Mouse (Mus musculus) small intestine, adult 2 months (tissue): Measurements from ENCODE around the gene Dpep3. TPM values are rescaled to one million over a fixed set of nuclear protein-coding genes. Genes with fewer than 3 reads are reported as not detected.
"Not testable (repeated sequence)": the region's sequence is repeated elsewhere in the genome, so short reads cannot be mapped to it uniquely, and the experiment has no call there.

Source experiments
- H3K27ac ChIP-seq: fragments of 200-500 bp; 2 replicates; pipeline ENCODE4 v1.5.1; 2012; ENCODE audit warnings: low read depth, low read length, control low read depth, inconsistent platforms; ENCODE audit not compliant: insufficient read depth
- H3K27me3 ChIP-seq: fragments of 200-500 bp; 2 replicates; pipeline ENCODE4 v1.6.1; 2012; ENCODE audit warnings: mild to moderate bottlenecking, moderate library complexity, low read length, inconsistent platforms; ENCODE audit not compliant: control insufficient read depth, insufficient read depth
- H3K36me3 ChIP-seq: fragments of 200-500 bp; 2 replicates; pipeline ENCODE4 v1.6.1; 2012; ENCODE audit warnings: mild to moderate bottlenecking, low read length, control low read depth, inconsistent platforms; ENCODE audit not compliant: control insufficient read depth, insufficient read depth
- H3K4me1 ChIP-seq: fragments of 200-500 bp; 2 replicates; pipeline ENCODE4 v1.6.1; 2012; ENCODE audit warnings: low read length, inconsistent platforms, mixed read lengths; ENCODE audit not compliant: control insufficient read depth, insufficient read depth, insufficient read length
- H3K4me3 ChIP-seq: fragments of 200-500 bp; 2 replicates; pipeline ENCODE4 v1.5.1; 2012; ENCODE audit warnings: low read depth, mild to moderate bottlenecking, control low read depth, inconsistent platforms, low read length, moderate library complexity
- CTCF ChIP-seq: fragments of 200-500 bp; IDR thresholded peaks from 2 replicates; pipeline ENCODE4 v1.5.1; 2012; ENCODE audit warnings: low read depth, mild to moderate bottlenecking, control low read depth, inconsistent platforms, low read length, moderate library complexity, mixed read lengths; ENCODE audit not compliant: insufficient replicate concordance, insufficient read length; ENCODE audit errors: extremely low read depth
- POLR2A ChIP-seq: fragments of 200-500 bp; IDR thresholded peaks from 2 replicates; pipeline ENCODE4 v1.6.1; 2012; ENCODE audit warnings: low read depth, mild to moderate bottlenecking, control low read depth, inconsistent platforms, low read length, moderate library complexity
- WGBS: fragments of 180-500 bp; shearing (Covaris S2); methylation state at CpG from one replicate; pipeline ENCODE4 v1.1.7; 2018; 5-methylcytosine and 5-hydroxymethylcytosine counted together
- polyA plus RNA-seq: library from polyadenylated mRNA; depleted of rRNA; stranded (reverse); fragments of >200 nt; gene quantifications from 2 replicates; pipeline ENCODE4 v1.2.3, GENCODE M21; 2012

Gene Dpep3
- polyA plus RNA-seq, 1 experiment, result 0.06 TPM

DNA sequence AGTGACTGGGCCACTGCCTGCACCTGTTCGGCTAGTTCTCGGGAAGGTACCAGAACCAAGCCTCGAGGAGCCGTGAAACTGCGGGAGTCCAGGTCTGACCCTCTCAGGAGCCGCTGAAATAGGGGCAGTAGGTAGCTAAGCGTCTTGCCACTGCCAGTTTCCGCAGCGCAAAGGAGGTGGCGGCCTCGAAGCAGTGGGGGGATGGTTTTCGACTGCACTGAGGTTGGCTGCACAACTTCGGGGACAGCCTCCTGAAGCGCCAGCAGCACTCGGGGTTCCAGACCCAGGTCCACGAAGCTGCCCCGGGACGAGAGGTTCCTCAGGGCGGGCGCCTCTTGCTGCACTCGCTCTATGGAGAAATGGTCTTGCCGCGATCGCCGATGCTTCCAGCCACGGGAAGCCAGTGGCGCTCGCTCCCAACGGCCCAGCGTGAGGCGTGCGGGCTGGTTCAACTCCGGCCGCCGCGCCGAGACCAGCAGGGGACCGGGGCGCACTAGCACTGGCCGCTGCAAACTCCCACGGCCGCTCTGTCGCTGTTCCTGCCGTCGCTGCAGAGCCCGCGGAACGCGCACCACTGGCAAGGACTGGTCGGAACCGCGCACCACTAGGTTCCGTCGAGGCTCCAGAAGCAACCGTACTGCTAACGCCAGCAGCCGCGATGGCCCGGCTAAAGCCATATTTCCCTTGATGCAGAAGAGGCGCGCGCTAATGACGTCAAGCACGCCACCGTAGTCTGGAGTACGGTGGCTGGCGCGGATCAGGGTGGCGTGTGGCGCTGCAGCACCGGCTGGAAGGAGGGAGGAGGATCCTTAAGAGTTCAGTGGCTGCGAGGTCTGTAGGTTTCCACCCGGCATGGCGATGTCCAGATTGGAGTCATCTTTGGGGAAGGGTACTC is 31.8 kb upstream of the Dpep3 start:
- Histone ChIP-seq H3K36me3 (no peaks in the 10 kb centered on the region), H3K4me3 (peak overlapping the region; percentile 90), H3K4me1 (peaks cover 3% of the 10 kb centered on the region), H3K27ac (peak overlapping the region; percentile 41), H3K27me3 (no peaks in the 10 kb centered on the region)
- TF ChIP-seq POLR2A (peak; percentile 43; the same call in 1 of the 2 replicates), CTCF (no peak)
- under 1% methylated on average over 74 of the region's 74 CpGs for WGBS

DNA sequence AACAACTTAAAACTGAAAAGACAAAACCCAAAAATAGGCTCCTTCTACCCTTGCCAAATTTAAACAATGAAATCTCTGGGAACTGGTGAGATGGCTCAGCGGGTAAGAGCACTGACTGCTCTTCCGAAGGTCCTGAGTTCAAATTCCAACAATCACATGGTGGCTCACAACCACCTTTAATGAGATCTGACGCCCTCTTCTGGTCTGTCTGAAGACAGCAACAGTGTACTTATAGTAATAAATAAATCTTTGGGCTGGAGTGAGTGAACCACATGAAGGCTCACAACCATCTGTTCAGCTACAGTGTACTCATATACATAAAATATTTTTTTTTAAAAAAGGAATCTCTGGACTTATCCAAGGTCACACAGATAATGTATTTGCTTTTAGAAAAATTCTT is 28.7 kb upstream of the Dpep3 start:
- not testable (repeated sequence) for H3K4me1 ChIP-seq, H3K27me3 ChIP-seq, H3K27ac ChIP-seq, H3K4me3 ChIP-seq, H3K36me3 ChIP-seq
- 60% methylated on average over 3 of the region's 3 CpGs for WGBS

DNA sequence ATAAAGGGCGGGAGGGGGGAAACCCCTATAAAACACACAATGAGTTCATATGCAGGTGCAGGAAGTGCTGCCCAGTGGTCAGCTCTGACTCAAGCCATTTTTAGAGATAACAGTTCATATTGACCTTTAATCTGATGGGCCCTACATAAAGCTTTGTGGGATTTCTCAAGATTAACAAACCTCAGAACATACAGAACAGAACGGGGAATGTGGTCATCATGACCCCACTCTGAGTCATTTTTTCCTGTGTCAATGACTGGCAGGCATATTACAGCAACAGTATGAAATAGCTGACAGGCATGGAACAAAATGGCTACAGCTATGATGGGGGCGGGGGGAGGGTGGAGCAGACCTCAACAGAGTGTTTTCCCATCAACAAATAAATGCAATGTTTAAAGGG is 27.9 kb upstream of the Dpep3 start:
- Histone ChIP-seq H3K27me3 (no peaks in the 10 kb centered on the region), H3K4me1 (peaks cover 3% of the 10 kb centered on the region), H3K4me3 (no peak overlapping the region), H3K27ac (no peak overlapping the region), H3K36me3 (no peaks in the 10 kb centered on the region)
- TF ChIP-seq CTCF (no peak), POLR2A (no peak)
- 60% methylated on average over 3 of the region's 3 CpGs for WGBS

DNA sequence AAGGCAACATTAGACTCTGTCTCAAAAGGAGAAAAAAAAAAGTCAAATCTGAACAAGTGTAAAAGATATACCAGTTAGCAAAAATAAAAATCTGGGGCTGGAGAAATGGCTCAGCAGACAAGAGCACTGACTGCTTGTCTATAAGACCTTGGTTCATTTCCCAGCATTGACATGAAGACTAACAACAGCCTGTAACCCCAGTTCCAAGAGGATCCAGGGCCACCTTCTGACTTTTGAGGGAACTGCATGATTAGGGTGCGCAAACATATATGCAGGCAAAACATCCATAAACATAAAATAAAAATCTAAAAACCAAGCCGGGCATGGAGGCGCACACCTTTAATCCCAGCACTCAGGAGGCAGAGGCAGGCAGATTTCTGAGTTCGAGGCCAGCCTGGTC is 27.2 kb upstream of the Dpep3 start:
- Histone ChIP-seq H3K27me3 (no peaks in the 10 kb centered on the region), H3K4me3 (no peak overlapping the region), H3K4me1 (no peaks in the 10 kb centered on the region; the same call in none of the 2 replicates), H3K27ac (no peak overlapping the region), H3K36me3 (no peaks in the 10 kb centered on the region)
- 90% methylated on average over 4 of the region's 4 CpGs for WGBS
- TF ChIP-seq POLR2A (no peak), CTCF (no peak)

DNA sequence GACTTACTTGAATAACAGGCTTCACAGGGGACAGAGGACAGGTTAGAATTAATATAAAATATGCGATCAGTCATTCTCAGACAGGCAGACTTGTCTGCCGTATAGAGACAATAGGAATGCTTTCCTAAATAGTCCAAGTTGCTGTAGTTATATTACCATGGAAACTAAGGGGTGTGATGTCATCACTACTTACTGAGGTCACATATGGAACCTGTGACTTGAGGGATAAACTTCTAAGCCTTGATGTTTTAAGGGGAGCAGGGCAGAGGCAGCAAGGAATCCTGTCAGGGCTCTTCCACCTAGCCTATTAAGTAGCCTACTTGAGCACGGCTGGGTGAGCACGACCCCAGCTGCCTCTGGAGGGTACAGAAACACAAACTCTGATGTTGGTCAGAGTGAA is 26.6 kb upstream of the Dpep3 start, which contains the start of gene Dpep2nb:
Gene Dpep2nb (minus strand): TSS at position 101 of the 400 bp plus-strand sequence.
- no peak for TF ChIP-seq POLR2A
- no peak for TF ChIP-seq CTCF
- no peaks in the 10 kb centered on the region for H3K36me3 ChIP-seq
- no peaks in the 10 kb centered on the region for H3K27me3 ChIP-seq
- WGBS, result 76% methylated on average over 4 of the region's 4 CpGs
- no peak within 1 kb of the TSS for H3K27ac ChIP-seq
- H3K4me3 ChIP-seq, result no peak within 1 kb of the TSS
- H3K4me1 ChIP-seq, result no peaks in the 10 kb centered on the region; the same call in none of the 2 replicates

DNA sequence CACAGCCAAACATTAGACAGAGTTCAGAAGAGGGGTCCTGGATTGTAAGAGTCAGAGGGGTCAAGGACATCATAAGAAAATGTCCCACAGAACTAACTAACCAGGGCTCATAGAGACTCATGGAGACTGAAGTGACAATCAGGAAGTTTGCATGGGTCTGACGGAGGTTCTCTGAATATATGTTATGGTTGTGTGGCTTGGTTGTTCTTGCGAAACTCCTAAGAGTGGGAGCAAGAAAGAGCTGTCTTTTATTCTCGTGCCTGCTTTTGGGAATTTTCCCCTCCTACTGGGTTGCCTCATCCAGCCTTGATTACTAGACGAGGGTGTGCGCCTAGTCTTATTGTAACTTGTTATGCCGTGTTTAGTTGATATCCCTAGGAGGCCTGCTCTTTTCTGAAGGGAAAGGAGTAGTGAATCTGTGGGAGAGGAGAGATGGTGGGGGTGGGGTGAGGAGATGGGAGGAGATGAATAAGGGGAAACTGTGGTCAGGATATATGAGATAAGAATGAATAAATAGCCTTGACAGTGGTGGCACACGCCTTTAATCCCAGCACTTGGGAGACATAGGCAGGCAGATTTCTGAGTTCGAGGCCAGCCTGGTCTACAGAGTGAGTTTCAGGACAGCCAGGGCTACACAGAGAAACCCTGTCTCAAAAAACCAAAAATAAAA is 25.4 kb upstream of the Dpep3 start:
- H3K27me3 ChIP-seq, result no peaks in the 10 kb centered on the region
- TF ChIP-seq POLR2A, result no peak
- no peak for TF ChIP-seq CTCF
- H3K4me1 ChIP-seq, result no peaks in the 10 kb centered on the region
- no peaks in the 10 kb centered on the region for H3K36me3 ChIP-seq
- H3K4me3 ChIP-seq, result no peak overlapping the region
- 65% methylated on average over 8 of the region's 8 CpGs for WGBS
- H3K27ac ChIP-seq, result no peak overlapping the region

DNA sequence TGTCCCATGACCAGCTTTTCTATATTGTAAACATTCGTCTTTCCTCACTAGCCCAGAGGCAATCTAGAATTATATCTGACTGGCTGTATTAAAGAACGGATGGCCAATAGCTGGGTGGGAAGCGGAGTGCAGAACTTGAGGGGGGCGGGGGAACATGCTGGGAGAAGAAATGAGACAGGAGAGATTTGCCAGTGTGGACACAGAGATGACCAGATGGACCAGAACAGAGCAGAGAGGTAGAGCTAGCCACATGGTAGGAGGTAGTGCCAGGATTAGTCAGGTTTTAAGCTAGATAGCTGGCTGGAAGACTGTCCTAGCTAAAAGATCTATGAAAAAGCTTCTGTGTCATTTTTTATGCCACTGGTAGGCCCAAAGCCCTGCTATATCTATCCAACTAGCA is 22.7 kb upstream of the Dpep3 start:
- 83% methylated on average over 4 of the region's 4 CpGs for WGBS
- no peaks in the 10 kb centered on the region for H3K4me1 ChIP-seq
- TF ChIP-seq CTCF (no peak), POLR2A (no peak)
- no peaks in the 10 kb centered on the region for H3K27me3 ChIP-seq
- H3K27ac ChIP-seq, result no peak overlapping the region
- H3K36me3 ChIP-seq, result no peaks in the 10 kb centered on the region
- no peak overlapping the region for H3K4me3 ChIP-seq
